Mouse (Mus musculus) lung, postnatal 4 days (tissue): ENCODE measurements at regions not wholly inside any gene's neighbourhood (a gene's known extent, or its start where the extent isn't known, plus 50 kb on each side); places are given as distances from the start of the nearest gene placed in this dataset.

Experiments
- DNase-seq, 2 experiments: peaks; one replicate each; pipeline ENCODE4 v3.0.0; 2021

DNA sequence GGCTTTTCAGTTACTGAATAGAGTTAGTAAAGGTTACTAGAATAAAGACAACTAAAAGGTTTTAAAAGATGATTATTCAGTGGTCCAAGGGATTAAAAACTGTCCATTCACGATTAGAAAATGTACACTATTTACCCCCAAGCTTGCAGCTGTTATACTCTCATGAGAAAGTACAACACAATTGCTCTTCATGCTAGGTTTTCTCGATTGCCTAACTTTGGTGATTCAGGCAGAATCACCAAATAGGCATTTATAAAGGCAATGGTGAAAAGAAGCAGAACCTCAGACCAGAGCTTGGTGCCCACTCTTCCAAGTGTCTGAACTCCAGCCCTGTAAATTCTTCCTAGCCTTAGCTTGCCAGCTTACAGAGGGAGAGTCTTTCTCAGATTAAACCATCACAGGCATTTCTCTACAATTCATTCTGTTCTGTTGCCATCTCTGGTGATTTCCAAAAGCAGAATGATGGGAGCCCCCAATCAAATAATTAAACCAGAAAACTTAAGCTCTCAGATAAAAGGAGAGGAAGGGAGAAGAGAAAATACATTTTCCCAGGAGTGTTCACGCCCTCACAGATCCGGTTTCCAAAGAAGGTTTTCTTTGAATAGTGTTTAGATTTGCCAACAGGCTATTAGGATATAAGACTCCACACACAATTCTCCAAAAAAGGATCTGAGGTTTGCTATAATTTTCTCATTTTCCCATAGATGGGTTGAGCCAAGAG, 657.0 kb downstream of the Slc22a22 start:
- no peak for DNase-seq

DNA sequence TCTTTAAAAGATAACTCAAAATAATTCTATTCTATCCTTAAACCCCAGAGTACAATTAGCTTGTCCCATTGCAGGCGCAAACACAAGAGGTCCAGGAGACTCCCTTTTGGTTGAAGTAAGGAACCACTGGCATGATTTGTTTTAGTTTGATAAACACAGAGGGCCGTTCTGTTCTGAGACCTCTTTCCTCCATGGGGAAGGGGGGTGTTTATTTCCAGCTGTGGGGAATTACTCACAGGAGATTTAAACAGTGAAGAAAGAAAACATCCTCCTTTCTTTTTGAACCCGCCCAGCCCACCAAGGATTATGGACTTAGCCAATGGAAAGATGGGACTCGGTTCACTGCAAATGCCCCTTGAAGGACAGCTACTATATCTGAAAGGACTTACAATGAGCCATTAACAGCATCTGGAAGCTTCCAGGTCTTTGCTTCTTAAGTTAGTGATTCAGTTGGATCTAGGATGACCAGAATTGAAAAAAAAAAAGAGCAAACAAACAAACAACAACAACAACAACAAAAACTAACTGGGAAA, 659.2 kb downstream of the Slc22a22 start:
- no peak for DNase-seq

- no peak for DNase-seq
Measured at GRCm38 (mm10) chr15:56817204-56818157, 659.9 kb downstream of the Slc22a22 start.

DNA sequence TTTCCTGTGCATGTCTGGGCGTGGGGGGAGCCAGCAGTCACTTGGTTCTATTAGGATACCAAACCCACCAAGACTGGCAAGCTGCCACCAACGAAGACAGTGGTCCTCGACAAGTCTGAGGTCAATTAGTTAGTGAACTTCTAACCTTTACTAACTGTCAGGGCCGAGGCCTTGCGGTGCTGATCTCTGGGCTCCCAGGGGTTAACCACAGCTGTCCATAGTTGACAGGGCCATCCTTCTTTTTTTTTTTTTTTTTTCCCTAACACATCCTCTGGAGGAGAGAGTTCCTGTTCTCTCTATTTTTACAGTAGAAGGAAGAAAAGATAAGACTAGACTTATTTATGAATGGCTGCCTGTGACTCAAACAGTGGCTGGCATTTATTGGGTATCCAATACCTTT, 663.5 kb downstream of the Slc22a22 start:
- no peak for DNase-seq

- peak in 1 of 2 experiments; percentile 19 for DNase-seq
Measured at GRCm38 (mm10) chr15:56810151-56810550, 667.3 kb downstream of the Slc22a22 start.

DNA sequence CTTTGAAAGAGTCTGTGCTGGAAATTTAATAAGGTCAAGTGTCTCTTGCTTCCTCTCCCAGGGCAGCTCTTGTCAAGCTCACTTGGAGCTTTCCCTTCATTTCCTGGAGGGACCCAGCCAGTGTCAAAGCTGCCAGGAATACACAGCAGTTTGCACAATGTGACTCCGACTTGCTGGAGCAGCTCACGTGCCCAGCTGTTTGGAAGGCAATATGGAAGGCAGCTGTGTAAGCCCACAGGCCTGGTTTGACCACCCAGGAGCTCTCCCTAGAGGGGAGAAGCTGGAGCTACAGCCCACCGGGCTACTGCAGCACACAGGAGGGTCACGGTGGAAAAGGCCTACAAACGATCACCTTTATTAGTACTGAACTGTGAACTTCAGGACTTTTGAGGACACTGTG, 669.8 kb downstream of the Slc22a22 start:
- DNase-seq, result peak; percentile 18 to 75

DNA sequence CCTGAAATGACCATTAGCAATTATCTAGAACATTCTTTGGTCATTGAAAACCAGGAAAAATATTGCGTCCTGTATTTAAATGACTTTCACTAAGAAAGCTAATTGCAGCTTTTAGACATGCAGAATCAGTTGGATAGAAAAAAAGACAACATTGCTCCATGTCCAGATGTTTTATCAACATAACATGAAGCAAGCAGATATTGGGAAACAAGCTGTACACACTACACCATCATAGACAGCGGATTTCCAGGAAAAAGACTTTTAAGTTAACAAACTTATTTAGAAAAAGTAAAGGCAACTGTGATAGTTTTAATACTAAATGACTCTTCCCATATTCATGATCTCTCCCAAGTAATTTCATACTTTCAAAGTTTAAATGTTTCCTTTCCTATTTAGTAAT, 675.5 kb downstream of the Slc22a22 start:
- no peak for DNase-seq

DNA sequence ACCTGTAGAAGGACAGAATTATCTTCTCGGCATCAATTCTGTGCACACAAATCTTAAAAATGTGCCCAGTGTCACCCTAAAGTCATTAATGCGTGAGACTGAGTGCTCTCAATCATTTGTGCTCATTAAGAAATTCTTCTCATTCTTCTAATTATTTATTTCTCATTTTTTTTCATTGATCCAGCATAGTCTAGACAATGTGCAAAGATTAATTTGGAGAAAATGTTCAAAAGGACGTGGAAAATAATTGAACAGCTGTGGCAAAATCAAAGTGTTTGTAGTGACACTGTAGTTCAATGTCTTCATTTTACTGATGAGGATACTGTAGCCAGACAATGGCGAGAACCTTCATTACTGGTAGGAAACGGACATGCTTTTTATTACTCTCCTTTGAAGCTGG, 702.0 kb downstream of the Slc22a22 start:
- no peak for DNase-seq

- no peak for DNase-seq
Measured at GRCm38 (mm10) chr15:56774648-56775393, 702.6 kb downstream of the Slc22a22 start.

DNA sequence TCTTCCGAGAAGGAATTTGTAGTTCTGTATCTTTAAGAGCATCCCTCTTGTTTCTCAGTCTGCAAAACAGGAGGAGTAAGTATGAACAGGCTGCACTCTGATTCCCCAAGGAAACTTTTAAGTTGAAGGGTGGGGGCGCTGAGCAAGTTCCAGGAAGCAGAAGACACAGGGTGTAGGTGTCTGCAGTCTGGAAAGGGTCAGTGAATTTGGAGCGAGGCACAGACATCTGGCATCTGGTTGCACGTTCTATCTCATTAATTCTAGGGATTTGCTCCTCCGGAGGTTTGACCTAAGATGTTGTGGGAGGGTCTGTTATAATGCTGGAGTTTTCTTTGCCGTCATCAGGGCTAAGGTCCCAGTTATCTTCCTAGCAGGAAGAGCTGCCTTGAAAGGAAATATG, 711.1 kb downstream of the Slc22a22 start:
- no peak for DNase-seq

DNA sequence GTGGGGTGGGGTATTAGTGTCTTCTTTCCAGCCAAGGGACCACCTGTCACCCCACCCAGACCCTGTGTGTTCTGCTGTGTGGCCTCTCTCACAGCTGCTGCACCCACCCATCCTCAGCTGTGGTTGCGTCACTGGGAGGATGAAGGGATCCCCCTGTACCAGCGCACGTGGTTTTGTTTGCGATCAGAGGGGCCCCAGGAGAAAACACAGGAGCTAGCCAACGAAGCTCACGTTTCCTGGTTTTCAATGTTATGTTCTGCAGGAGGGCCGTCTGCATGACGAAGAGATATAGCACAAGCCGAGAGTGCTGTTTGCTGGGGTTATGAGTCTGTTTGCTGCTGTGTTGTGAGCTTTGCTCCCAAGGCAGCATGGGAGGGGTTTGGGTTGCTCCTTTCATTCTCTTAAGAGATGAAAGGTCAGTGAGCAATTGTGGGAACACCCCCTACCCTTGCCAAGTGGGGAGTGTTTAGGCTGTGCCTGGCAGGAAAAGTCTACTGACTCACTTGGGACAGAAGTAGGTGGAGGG, 712.4 kb downstream of the Slc22a22 start:
- DNase-seq, result no peak

DNA sequence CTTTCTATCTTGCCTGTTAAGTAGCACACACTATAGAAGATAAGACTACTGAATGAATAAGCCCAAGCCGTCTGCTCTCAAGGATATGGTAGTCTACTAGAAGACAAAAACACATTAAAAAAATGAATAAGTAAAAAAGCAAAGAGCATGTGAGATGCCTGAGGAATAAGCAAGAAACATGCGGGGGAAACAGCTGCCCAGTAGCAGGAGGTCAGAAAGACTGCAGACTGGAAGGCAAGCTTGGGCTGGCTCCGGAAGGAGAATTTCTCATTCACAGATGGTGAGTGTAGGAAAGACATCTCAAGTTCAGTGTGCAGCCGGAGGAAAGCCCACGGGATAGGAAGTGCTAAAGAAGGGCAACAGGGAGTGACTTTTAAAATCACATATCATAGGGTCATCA, 713.4 kb downstream of the Slc22a22 start:
- no peak for DNase-seq

DNA sequence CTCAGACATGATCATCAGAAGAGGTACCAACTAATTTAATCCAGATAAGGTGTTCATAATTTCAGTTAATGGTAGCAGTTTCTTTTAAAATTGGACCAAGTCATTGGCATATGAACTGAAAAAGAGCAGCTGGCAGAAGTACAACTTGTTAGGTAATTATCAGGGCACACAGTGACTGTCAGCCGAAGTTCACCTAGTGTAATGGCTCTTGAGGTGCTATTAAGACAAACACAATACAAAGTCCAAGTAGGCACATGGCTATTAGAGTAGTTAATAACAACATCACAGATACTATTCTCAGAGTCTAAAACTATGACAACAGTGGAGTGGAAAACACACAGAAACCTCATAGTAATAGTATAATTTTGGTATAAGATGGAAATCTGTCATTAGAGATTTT, 730.7 kb downstream of the Slc22a22 start:
- no peak for DNase-seq

DNA sequence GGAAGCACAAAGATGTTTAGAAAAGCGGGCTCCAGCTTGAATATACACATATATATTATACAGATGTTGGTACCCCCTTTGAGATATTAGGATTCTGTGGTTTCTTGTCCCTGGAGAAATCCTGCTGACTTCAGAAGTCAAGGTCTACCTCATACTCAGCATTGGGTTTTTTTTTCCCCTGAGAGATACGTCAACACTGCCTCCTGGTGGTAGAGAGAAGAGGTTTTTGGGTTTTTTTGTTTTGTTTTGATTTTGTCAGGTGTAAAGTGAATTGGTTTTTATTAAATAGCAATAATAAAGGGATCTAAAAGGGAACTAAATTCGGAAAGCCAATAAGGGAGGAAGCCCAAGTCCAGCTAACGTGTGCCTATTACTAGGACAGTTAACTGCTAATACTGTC, 732.5 kb downstream of the Slc22a22 start:
- DNase-seq, result no peak
